Mouse (Mus musculus) T-helper 2 cell (primary cell): ENCODE data around the gene Krtap14.

Source experiments
- in situ Hi-C: fragments of 300-600 bp; cut with MboI, MseI; formaldehyde crosslinking; loops from one replicate; pipeline ENCODE4 v1.15.1; 2025; ENCODE audit warnings: high pct_unique_total_duplicates

Gene Krtap14

GRCm38 (mm10) chr16:88826095-88826652 lies at the start of gene Krtap14:
Krtap14 (minus strand) TSS chr16:88826145.
- in situ Hi-C loops = no loop called here

- in situ Hi-C loops = loop anchor here (10.0 kb wide), 1 partner anchor 1339 kb away; no protein-coding TSS in a partner anchor
Observed at GRCm38 (mm10) chr16:88874169-88874568, 48.2 kb upstream of the Krtap14 start, which contains the start of gene Krtap19-2. Krtap19-2 (minus strand) TSS chr16:88874269.

- in situ Hi-C loops = no loop called here
Observed at GRCm38 (mm10) chr16:88869311-88869710, 43.4 kb upstream of the Krtap14 start, which contains the start of gene Krtap19-1. Krtap19-1 (minus strand) TSS chr16:88869411.

- in situ Hi-C loops = no loop called here
Observed at GRCm38 (mm10) chr16:88864887-88865407, 39.0 kb upstream of the Krtap14 start.

- in situ Hi-C loops = loop anchor here (10.0 kb wide), 1 partner anchor 1217 kb away; no protein-coding TSS in a partner anchor
Observed at GRCm38 (mm10) chr16:88851450-88851849, 25.5 kb upstream of the Krtap14 start.

GRCm38 (mm10) chr16:88848558-88848957 lies 22.6 kb upstream of the Krtap14 start:
- in situ Hi-C loops = no loop called here

- in situ Hi-C loops = no loop called here
Observed at GRCm38 (mm10) chr16:88847363-88847762, 21.4 kb upstream of the Krtap14 start.

- in situ Hi-C loops = no loop called here
Observed at GRCm38 (mm10) chr16:88826978-88827377, 1.0 kb upstream of the Krtap14 start.

GRCm38 (mm10) chr16:88823736-88824135 lies 2.2 kb downstream of the Krtap14 start:
- in situ Hi-C loops = no loop called here

- in situ Hi-C loops = no loop called here
Observed at GRCm38 (mm10) chr16:88820066-88820465, 5.9 kb downstream of the Krtap14 start, which contains the start of gene Krtap15. Krtap15 (plus strand) TSS chr16:88820215.

GRCm38 (mm10) chr16:88811827-88812226 lies 14.1 kb downstream of the Krtap14 start, which contains the start of gene Gm20741:
Gm20741 (minus strand) TSS chr16:88812220.
- in situ Hi-C loops = no loop called here

- in situ Hi-C loops = no loop called here
Observed at GRCm38 (mm10) chr16:88786786-88787185, 39.2 kb downstream of the Krtap14 start.

GRCm38 (mm10) chr16:88777596-88777995 lies 48.3 kb downstream of the Krtap14 start, which contains the start of gene Gm5965:
Gm5965 (plus strand) TSS chr16:88777896.
- in situ Hi-C loops = no loop called here

- in situ Hi-C loops = no loop called here
Observed at GRCm38 (mm10) chr16:88774106-88774505, 51.8 kb downstream of the Krtap14 start, which contains the start of gene 2310057N15Rik. 2310057N15Rik (minus strand) TSS chr16:88774206.
